Mouse (Mus musculus) hindbrain, embryonic 11.5 days (tissue): Measurements from ENCODE around the gene Cpt1b. TPM values are rescaled to one million over a fixed set of nuclear protein-coding genes. Genes with fewer than 3 reads are reported as not detected.

Source experiments
- ATAC-seq: fragments of 200-750 bp; cut with Nextera tagmentation; 2 replicates; pipeline ENCODE4 v1.8.0; 2017; ENCODE audit warnings: mild to moderate bottlenecking, moderate TSS enrichment, moderate library complexity; ENCODE audit not compliant: low FRiP score
- DNase-seq: peaks from one replicate; pipeline ENCODE4 v3.0.0-alpha.2; 2015; ENCODE audit warnings: low spot score
- H3K27ac ChIP-seq: fragments of 300-500 bp; sonication (generic); 2 replicates; pipeline ENCODE4 v1.5.1; 2014; ENCODE audit warnings: mild to moderate bottlenecking, low read depth, low read length
- H3K27me3 ChIP-seq: fragments of 300-500 bp; sonication (generic); 2 replicates; pipeline ENCODE4 v1.6.1; 2014; ENCODE audit warnings: mild to moderate bottlenecking, low read length, moderate library complexity, mixed read lengths; ENCODE audit not compliant: control insufficient read depth, insufficient read depth
- H3K36me3 ChIP-seq: fragments of 300-500 bp; sonication (generic); 2 replicates; pipeline ENCODE4 v1.6.1; 2014; ENCODE audit warnings: mild to moderate bottlenecking, low read length, moderate library complexity, mixed read lengths; ENCODE audit not compliant: control insufficient read depth, insufficient read depth
- H3K4me1 ChIP-seq: fragments of 300-500 bp; sonication (generic); replicated peaks from 2 replicates; pipeline ENCODE4 v1.6.1; 2014; ENCODE audit warnings: low read length, mixed read lengths; ENCODE audit not compliant: control insufficient read depth, insufficient read depth
- H3K4me2 ChIP-seq: fragments of 300-500 bp; sonication (generic); replicated peaks from 2 replicates; pipeline ENCODE4 v1.6.1; 2014; ENCODE audit warnings: mild to moderate bottlenecking, low read depth, low read length
- H3K4me3 ChIP-seq: fragments of 300-500 bp; sonication (generic); 2 replicates; pipeline ENCODE4 v1.5.1; 2014; ENCODE audit warnings: low read depth, low read length
- H3K9ac ChIP-seq: fragments of 300-500 bp; sonication (generic); 2 replicates; pipeline ENCODE4 v1.6.1; 2014; ENCODE audit warnings: low read depth, low read length
- H3K9me3 ChIP-seq: fragments of 300-500 bp; sonication (generic); 2 replicates; pipeline ENCODE4 v1.6.1; 2016; ENCODE audit warnings: low read length; ENCODE audit not compliant: control insufficient read depth
- WGBS: fragments of 180-500 bp; shearing (Covaris S2); extraction: QIAGEN DNeasy Blood & Tissue Kit; methylation state at CpG from one replicate; pipeline ENCODE4 v1.1.7; 2014; 5-methylcytosine and 5-hydroxymethylcytosine counted together
- polyA plus RNA-seq: library from polyadenylated mRNA; unstranded; fragments of >200 nt; fragmentation: Nextera tagmentation; extraction: Ambion mirVana; gene quantifications from 2 replicates; pipeline ENCODE4 v1.2.1, GENCODE M21; 2014

Gene Cpt1b
- polyA plus RNA-seq, result 0.73 and 0.93 TPM in 2 replicates

GRCm38 (mm10) chr15:89425711-89426121, at the start of gene Cpt1b:
Gene Cpt1b, minus strand, starts transcription at chr15:89425863.
- H3K9ac ChIP-seq, result no peak within 1 kb of the TSS
- H3K9me3 ChIP-seq, result no peaks in the 10 kb centered on the region
- no peaks in the 10 kb centered on the region; the same call in 1 of the 2 replicates for H3K4me1 ChIP-seq
- ATAC-seq, result no peak
- 23% methylated on average over 6 of the region's 6 CpGs for WGBS
- no peak within 1 kb of the TSS for H3K27ac ChIP-seq
- H3K4me3 ChIP-seq, result no peak within 1 kb of the TSS
- H3K27me3 ChIP-seq, result no peaks in the 10 kb centered on the region
- DNase-seq, result no peak
- H3K36me3 ChIP-seq, result peaks cover 7% of the 10 kb centered on the region; the same call in 1 of the 2 replicates
- H3K4me2 ChIP-seq, result no peak within 1 kb of the TSS

- WGBS, result 87% methylated on average over 7 of the region's 7 CpGs
- H3K4me1 ChIP-seq, result 0 out of 2 replicates have a peak, but pooled peaks cover 2% of the 10 kb centered on the region
- H3K4me3 ChIP-seq, result no peak overlapping the region
- H3K4me2 ChIP-seq, result peak overlapping the region; percentile 65
- no peak overlapping the region for H3K27ac ChIP-seq
- ATAC-seq (no peak), DNase-seq (no peak)
- no peaks in the 10 kb centered on the region for H3K27me3 ChIP-seq
- no peaks in the 10 kb centered on the region for H3K36me3 ChIP-seq
- no peaks in the 10 kb centered on the region for H3K9me3 ChIP-seq
- H3K9ac ChIP-seq, result no peak overlapping the region
Observed at GRCm38 (mm10) chr15:89475293-89475600, 49.6 kb upstream of the Cpt1b start.

- ATAC-seq (no peak), DNase-seq (no peak)
- Histone ChIP-seq H3K27ac (no peak overlapping the region), H3K4me1 (0 out of 2 replicates have a peak, but pooled peaks cover 2% of the 10 kb centered on the region), H3K9me3 (no peaks in the 10 kb centered on the region), H3K4me3 (no peak overlapping the region; the same call in 1 of the 2 replicates), H3K9ac (no peak overlapping the region), H3K4me2 (no peak overlapping the region), H3K36me3 (no peaks in the 10 kb centered on the region), H3K27me3 (no peaks in the 10 kb centered on the region)
- WGBS, result 93% methylated on average over 19 of the region's 19 CpGs
Observed at GRCm38 (mm10) chr15:89474596-89475292, 49.1 kb upstream of the Cpt1b start.

GRCm38 (mm10) chr15:89473921-89474320, 48.3 kb upstream of the Cpt1b start:
- no peaks in the 10 kb centered on the region for H3K9me3 ChIP-seq
- H3K4me2 ChIP-seq, result no peak overlapping the region
- H3K27ac ChIP-seq, result no peak overlapping the region
- H3K36me3 ChIP-seq, result no peaks in the 10 kb centered on the region
- H3K4me3 ChIP-seq, result no peak overlapping the region
- DNase-seq (no peak), ATAC-seq (no peak)
- H3K9ac ChIP-seq, result no peak overlapping the region
- WGBS, result 95% methylated on average over 8 of the region's 8 CpGs
- no peaks in the 10 kb centered on the region for H3K27me3 ChIP-seq
- H3K4me1 ChIP-seq, result 0 out of 2 replicates have a peak, but pooled peaks cover 2% of the 10 kb centered on the region

GRCm38 (mm10) chr15:89473370-89473769, 47.7 kb upstream of the Cpt1b start:
- ATAC-seq (no peak), DNase-seq (no peak)
- no peaks in the 10 kb centered on the region for H3K27me3 ChIP-seq
- H3K4me2 ChIP-seq, result no peak overlapping the region
- no peaks in the 10 kb centered on the region for H3K9me3 ChIP-seq
- no peak overlapping the region for H3K27ac ChIP-seq
- no peaks in the 10 kb centered on the region for H3K36me3 ChIP-seq
- no peak overlapping the region for H3K9ac ChIP-seq
- no peak overlapping the region for H3K4me3 ChIP-seq
- WGBS, result 83% methylated on average over 9 of the region's 9 CpGs
- 0 out of 2 replicates have a peak, but pooled peaks cover 2% of the 10 kb centered on the region for H3K4me1 ChIP-seq

GRCm38 (mm10) chr15:89471476-89471875, 45.8 kb upstream of the Cpt1b start:
- Histone ChIP-seq H3K36me3 (no peaks in the 10 kb centered on the region), H3K9me3 (no peaks in the 10 kb centered on the region), H3K4me1 (0 out of 2 replicates have a peak, but pooled peaks cover 2% of the 10 kb centered on the region), H3K9ac (no peak overlapping the region), H3K27me3 (no peaks in the 10 kb centered on the region), H3K4me2 (no peak overlapping the region), H3K27ac (no peak overlapping the region), H3K4me3 (no peak overlapping the region)
- no peak for DNase-seq
- WGBS, result 93% methylated on average over 4 of the region's 4 CpGs
- ATAC-seq, result no peak

- no peak overlapping the region for H3K9ac ChIP-seq
- ATAC-seq (no peak), DNase-seq (peak; percentile 55)
- H3K27me3 ChIP-seq, result no peaks in the 10 kb centered on the region
- WGBS, result 39% methylated on average over 2 of the region's 2 CpGs
- no peaks in the 10 kb centered on the region for H3K36me3 ChIP-seq
- H3K27ac ChIP-seq, result no peak overlapping the region
- H3K4me3 ChIP-seq, result no peak overlapping the region
- H3K9me3 ChIP-seq, result no peaks in the 10 kb centered on the region
- H3K4me1 ChIP-seq, result no peaks in the 10 kb centered on the region
- no peak overlapping the region for H3K4me2 ChIP-seq
Observed at GRCm38 (mm10) chr15:89468577-89468976, 42.9 kb upstream of the Cpt1b start.

GRCm38 (mm10) chr15:89465052-89465451, 39.4 kb upstream of the Cpt1b start:
- Histone ChIP-seq H3K4me2 (no peak overlapping the region), H3K4me1 (no peaks in the 10 kb centered on the region), H3K27ac (no peak overlapping the region), H3K27me3 (no peaks in the 10 kb centered on the region), H3K4me3 (no peak overlapping the region), H3K9ac (no peak overlapping the region), H3K36me3 (peaks cover 7% of the 10 kb centered on the region; the same call in 1 of the 2 replicates), H3K9me3 (no peaks in the 10 kb centered on the region)
- DNase-seq (peak; percentile 57), ATAC-seq (0 out of 2 replicates have a peak, but pooled peaks have one; percentile 31)
- WGBS, result 13% methylated on average over 1 of the region's 1 CpGs
